Mouse (Mus musculus): Measurements from ENCODE around the gene Gm47985.

The Gm47985 gene

DNA sequence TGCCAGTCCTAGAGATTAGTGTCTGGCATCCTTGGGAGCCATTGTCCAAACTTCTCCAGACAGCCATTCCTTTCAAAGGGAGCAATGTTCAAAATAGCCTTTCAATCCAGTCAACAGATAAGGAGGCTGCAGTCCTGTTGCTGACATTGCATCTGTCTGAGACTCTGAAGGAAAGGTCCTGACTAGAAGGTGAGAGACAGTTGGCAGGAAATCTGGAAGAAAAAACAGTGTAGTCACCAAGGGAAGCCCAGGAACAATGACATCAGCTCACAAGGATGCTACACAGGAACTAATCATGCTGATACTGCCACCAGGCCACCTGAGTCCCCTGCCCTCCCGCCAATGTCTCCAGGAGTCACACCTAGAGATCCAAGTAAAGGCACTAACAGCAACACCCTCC, 41.0 kb downstream of the Gm47985 start:
- no peak for DNase-seq

DNA sequence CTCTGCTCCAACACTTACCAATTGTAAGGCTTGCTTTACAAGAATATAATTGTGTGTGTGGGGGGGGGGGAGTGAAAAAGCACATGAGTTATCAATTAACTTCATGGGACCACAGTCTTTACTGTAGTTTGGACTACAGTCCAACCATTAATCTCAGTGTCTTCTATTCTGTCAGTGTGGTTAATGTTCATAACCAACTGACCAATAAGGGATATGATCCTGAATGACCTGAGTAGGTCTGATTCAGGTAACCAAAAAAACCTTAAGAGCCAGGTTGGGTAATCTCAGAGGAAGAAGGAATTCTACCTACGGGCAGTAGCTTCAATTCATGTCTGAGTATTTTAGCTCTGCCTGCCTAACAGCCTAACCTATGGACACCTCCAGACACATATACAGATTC, 42.2 kb downstream of the Gm47985 start:
- DNase-seq = no peak

DNA sequence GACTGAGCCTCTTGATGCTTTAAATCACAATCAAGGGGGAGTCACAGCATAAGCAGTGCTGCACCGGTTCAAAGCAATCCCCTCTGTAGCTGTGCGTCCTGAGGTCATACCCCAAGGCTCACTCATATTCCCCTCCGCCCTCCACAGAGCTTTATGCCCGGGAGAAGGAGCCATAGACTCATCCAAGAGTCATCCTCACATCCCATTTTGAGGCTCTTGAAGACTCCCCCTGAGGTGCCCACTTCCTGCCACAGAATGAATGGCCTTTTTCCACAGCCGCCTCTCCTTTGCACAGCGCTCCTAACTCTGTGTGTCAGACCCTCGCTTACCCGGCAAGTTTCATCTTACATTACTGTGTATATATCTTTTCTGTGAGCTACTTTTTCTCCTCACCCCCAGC, 45.2 kb downstream of the Gm47985 start:
- DNase-seq = no peak

DNA sequence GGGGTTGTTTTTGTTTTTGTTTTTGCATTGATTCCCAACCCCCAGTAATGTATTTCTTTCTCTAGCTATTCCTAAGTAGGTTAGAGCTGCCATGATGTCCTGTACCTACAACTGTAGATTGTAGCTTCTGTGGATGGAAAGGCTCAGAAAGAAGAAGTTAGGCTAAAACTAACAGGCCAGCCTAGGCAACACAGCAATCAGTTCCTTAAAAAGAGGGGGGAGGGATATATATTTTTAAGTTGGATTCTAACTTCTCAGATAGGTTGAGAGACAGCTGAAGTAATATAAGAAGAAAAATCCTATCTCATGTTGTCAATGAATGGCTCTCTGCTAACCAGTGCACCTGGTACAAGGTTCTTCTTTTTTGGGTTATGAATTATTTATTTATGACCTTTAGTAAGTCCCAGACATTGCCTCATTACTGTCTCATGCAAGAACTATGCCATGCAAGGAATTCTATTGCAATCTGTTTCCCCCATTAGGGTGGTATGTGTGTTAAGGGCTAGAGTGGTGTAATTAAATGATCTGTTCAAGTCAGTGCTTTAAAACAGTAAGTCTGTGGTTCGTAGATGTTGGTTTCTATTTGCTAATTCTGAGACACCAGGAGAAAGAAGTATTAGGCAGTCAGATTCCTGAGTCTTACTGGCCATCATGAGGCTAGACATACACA, 46.1 kb downstream of the Gm47985 start:
- no peak for DNase-seq

DNA sequence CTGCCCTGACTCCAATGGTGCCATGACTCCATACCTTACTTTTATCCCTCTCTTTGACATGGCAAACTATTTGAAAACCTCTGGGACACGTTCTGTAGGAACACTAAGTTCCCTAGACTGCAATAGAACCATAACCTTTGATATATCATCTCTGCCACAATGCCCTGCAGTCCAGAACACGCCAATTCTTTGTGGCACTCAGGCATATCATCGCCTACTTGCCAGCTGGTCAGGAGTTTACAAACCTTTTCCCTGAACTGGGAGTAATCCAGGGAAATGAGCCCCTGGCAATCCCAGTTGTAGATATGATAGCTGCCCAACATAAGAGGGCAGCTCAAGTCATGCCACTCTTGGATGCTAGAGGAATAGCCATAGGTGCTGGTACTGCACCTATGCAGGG, 50.0 kb downstream of the Gm47985 start:
- no peak for DNase-seq

DNA sequence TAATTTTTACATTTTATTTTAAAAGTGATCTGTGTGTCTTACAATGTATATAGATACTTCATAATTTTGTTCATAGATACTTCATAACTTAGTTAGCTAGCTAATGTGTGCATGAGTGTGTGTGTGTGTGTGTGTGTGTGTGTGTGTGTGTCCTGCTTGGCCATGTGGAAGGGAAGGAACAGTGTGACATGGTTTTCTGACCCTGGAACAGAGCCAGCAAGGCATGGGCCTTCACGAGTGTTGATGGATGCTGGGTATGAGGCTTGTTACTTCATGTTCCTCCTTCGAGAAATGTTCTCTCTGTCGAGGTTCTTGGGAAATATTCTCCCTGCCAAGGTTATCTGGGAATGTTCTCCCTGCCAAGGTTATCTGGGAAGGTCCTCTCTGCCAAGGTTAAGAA, 51.4 kb downstream of the Gm47985 start:
- DNase-seq = no peak
